Mouse (Mus musculus) liver, embryonic 12.5 days (tissue): ENCODE data around the gene Ccdc172. TPM values are rescaled to one million over a fixed set of nuclear protein-coding genes. Genes with fewer than 3 reads are reported as not detected.

Source experiments
- ATAC-seq: fragments of 200-750 bp; cut with Nextera tagmentation; 2 replicates; pipeline ENCODE4 v1.8.0; 2017; ENCODE audit warnings: moderate number of reproducible peaks, mild to moderate bottlenecking, moderate library complexity
- H3K27ac ChIP-seq: fragments of 300-500 bp; sonication (generic); 2 replicates; pipeline ENCODE4 v1.5.1; 2016; ENCODE audit warnings: mild to moderate bottlenecking
- H3K27me3 ChIP-seq: fragments of 300-500 bp; sonication (generic); replicated peaks from 2 replicates; pipeline ENCODE4 v1.6.1; 2016; ENCODE audit warnings: mild to moderate bottlenecking, moderate library complexity
- H3K36me3 ChIP-seq: fragments of 300-500 bp; sonication (generic); 2 replicates; pipeline ENCODE4 v1.6.1; 2016; ENCODE audit warnings: mild to moderate bottlenecking, moderate library complexity
- H3K4me1 ChIP-seq: fragments of 300-500 bp; sonication (generic); 2 replicates; pipeline ENCODE4 v1.6.1; 2016
- H3K4me2 ChIP-seq: fragments of 300-500 bp; sonication (generic); 2 replicates; pipeline ENCODE4 v1.6.1; 2016; ENCODE audit warnings: mild to moderate bottlenecking, moderate library complexity
- H3K4me3 ChIP-seq: fragments of 300-500 bp; sonication (generic); 2 replicates; pipeline ENCODE4 v1.5.1; 2016; ENCODE audit warnings: mild to moderate bottlenecking, moderate library complexity
- H3K9ac ChIP-seq: fragments of 300-500 bp; sonication (generic); 2 replicates; pipeline ENCODE4 v1.6.1; 2016; ENCODE audit warnings: mild to moderate bottlenecking, moderate library complexity
- H3K9me3 ChIP-seq: fragments of 300-500 bp; sonication (generic); replicated peaks from 2 replicates; pipeline ENCODE4 v1.6.1; 2016; ENCODE audit warnings: mild to moderate bottlenecking, moderate library complexity
- WGBS: fragments of 180-500 bp; shearing (Covaris S2); methylation state at CpG from one replicate; pipeline ENCODE4 v1.1.7; 2016; ENCODE audit not compliant: insufficient replicate concordance; 5-methylcytosine and 5-hydroxymethylcytosine counted together
- polyA plus RNA-seq: library from polyadenylated mRNA; unstranded; fragments of >200 nt; fragmentation: Nextera tagmentation; extraction: Ambion mirVana; gene quantifications from 2 replicates; pipeline ENCODE4 v1.2.1, GENCODE M21; 2016

The Ccdc172 gene
- polyA plus RNA-seq, 1 experiment from 2014 or later, result not detected

- Histone ChIP-seq H3K27me3 (no peaks in the 10 kb centered on the region), H3K9ac (no peak overlapping the region), H3K36me3 (no peaks in the 10 kb centered on the region), H3K4me3 (no peak overlapping the region), H3K4me1 (no peaks in the 10 kb centered on the region), H3K27ac (no peak overlapping the region), H3K9me3 (no peaks in the 10 kb centered on the region), H3K4me2 (no peak overlapping the region)
- ATAC-seq, result no peak
- WGBS, result 59% methylated on average over 3 of the region's 3 CpGs
These were observed 61.3 kb downstream of the Ccdc172 start for GRCm38 (mm10) chr19:58573072-58573438.

- Histone ChIP-seq H3K36me3 (no peaks in the 10 kb centered on the region), H3K4me3 (no peak overlapping the region), H3K27me3 (no peaks in the 10 kb centered on the region), H3K4me2 (no peak overlapping the region), H3K9ac (no peak overlapping the region), H3K4me1 (no peaks in the 10 kb centered on the region), H3K27ac (no peak overlapping the region), H3K9me3 (no peaks in the 10 kb centered on the region)
- ATAC-seq, result no peak
- 70% methylated on average over 7 of the region's 7 CpGs for WGBS
These were observed 70.2 kb downstream of the Ccdc172 start for GRCm38 (mm10) chr19:58582018-58582417.

GRCm38 (mm10) chr19:58582956-58583355 lies 71.2 kb downstream of the Ccdc172 start:
- H3K4me2 ChIP-seq, result no peak overlapping the region
- H3K27me3 ChIP-seq, result no peaks in the 10 kb centered on the region
- no peaks in the 10 kb centered on the region for H3K9me3 ChIP-seq
- H3K36me3 ChIP-seq, result no peaks in the 10 kb centered on the region
- no peaks in the 10 kb centered on the region for H3K4me1 ChIP-seq
- H3K9ac ChIP-seq, result no peak overlapping the region
- no peak overlapping the region for H3K27ac ChIP-seq
- H3K4me3 ChIP-seq, result no peak overlapping the region
- WGBS, result 66% methylated on average over 5 of the region's 5 CpGs
- ATAC-seq, result no peak

- Histone ChIP-seq H3K4me2 (no peak overlapping the region), H3K9me3 (no peaks in the 10 kb centered on the region), H3K9ac (no peak overlapping the region), H3K36me3 (no peaks in the 10 kb centered on the region), H3K27ac (no peak overlapping the region), H3K27me3 (no peaks in the 10 kb centered on the region), H3K4me1 (no peaks in the 10 kb centered on the region), H3K4me3 (no peak overlapping the region)
- WGBS, result 52% methylated on average over 2 of the region's 2 CpGs
- ATAC-seq, result no peak
These were observed 74.3 kb downstream of the Ccdc172 start for GRCm38 (mm10) chr19:58586046-58586445.

- Histone ChIP-seq H3K36me3 (no peaks in the 10 kb centered on the region), H3K4me2 (no peak overlapping the region), H3K4me3 (no peak overlapping the region), H3K27me3 (no peaks in the 10 kb centered on the region), H3K9ac (no peak overlapping the region), H3K9me3 (peaks cover 12% of the 10 kb centered on the region; the same call in 1 of the 2 replicates), H3K4me1 (no peaks in the 10 kb centered on the region), H3K27ac (no peak overlapping the region)
- no peak for ATAC-seq
- WGBS, result 53% methylated on average over 6 of the region's 6 CpGs
These were observed 78.6 kb downstream of the Ccdc172 start for GRCm38 (mm10) chr19:58590251-58590936.

GRCm38 (mm10) chr19:58600381-58600780 lies 88.6 kb downstream of the Ccdc172 start:
- peaks cover 18% of the 10 kb centered on the region for H3K9me3 ChIP-seq
- WGBS, result 70% methylated on average over 5 of the region's 5 CpGs
- H3K4me1 ChIP-seq, result no peaks in the 10 kb centered on the region
- no peak overlapping the region for H3K27ac ChIP-seq
- H3K36me3 ChIP-seq, result no peaks in the 10 kb centered on the region
- no peak overlapping the region for H3K4me2 ChIP-seq
- H3K9ac ChIP-seq, result no peak overlapping the region
- H3K27me3 ChIP-seq, result no peaks in the 10 kb centered on the region
- no peak for ATAC-seq
- H3K4me3 ChIP-seq, result no peak overlapping the region

Other genes starting within 250 kb of the Ccdc172 start
- gene Gfra1, start 56.1 kb upstream of the Ccdc172 start, polyA plus RNA-seq, result 9.1 and 9.2 TPM in 2 replicates
- 0.11 TPM in 1 of 2 replicates, not detected in the other for gene Pnlip, start 140.5 kb downstream of the Ccdc172 start, polyA plus RNA-seq
- gene Pnliprp1, start 216.9 kb downstream of the Ccdc172 start, polyA plus RNA-seq, result 30.0 and 30.7 TPM in 2 replicates
- 5.5 and 7.5 TPM in 2 replicates for gene Pnliprp2, start 247.7 kb downstream of the Ccdc172 start, polyA plus RNA-seq